Mouse (Mus musculus): ENCODE results near the gene Ptgfrn. TPM values are rescaled to one million over a fixed set of nuclear protein-coding genes. Genes with fewer than 3 reads are reported as not detected.

The Ptgfrn gene
- total RNA-seq, 1 experiment from 2014 or later, result not detected

GRCm38 (mm10) chr3:101047586-101048275 lies 62.3 kb downstream of the Ptgfrn start:
- no peak for ATAC-seq (replicated peaks; ENCODE audit: low read depth, poor library complexity, severe bottlenecking)

DNA sequence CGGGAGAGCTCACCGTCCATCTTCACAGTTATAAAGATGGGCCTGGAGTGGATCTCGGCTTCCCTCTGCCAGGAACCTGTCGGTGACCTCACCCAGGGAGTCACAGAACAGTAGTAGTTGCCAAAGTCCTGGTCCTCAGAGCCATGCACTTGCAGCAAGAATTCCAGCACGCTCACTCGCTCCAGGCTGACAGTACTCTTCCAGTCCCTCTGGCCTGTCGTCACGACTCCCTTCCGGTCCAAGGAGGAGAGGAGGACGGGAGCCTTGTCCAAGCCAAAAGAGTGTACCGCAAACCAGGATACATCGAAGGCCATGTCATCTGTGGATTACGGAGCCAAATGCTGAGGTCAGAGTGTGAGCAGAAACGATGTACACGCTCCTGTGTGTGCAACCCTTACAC lies 64.6 kb downstream of the Ptgfrn start:
- ATAC-seq (replicated peaks; ENCODE audit: low read depth, poor library complexity, severe bottlenecking), result no peak

DNA sequence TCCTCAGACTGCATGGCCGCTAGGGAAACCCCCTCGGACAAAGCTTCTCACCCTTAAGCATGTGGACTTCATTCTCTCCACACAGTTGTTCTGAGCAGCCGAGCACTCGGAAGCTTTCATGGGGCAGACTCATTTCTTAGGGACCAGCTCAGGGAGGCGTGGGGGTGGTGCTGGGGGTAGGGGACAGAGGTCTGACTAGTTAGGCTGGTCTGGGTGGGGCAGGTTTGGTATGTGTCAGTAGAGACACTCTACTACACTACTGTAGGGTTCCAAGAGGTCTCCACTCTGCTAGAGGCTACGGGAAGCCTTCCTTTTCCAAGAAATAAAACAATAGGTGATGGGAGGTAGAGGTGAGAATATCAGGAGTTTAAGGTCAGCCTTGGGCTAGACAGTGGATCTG lies 65.4 kb downstream of the Ptgfrn start:
- ATAC-seq (replicated peaks; ENCODE audit: low read depth, poor library complexity, severe bottlenecking), result no peak

DNA sequence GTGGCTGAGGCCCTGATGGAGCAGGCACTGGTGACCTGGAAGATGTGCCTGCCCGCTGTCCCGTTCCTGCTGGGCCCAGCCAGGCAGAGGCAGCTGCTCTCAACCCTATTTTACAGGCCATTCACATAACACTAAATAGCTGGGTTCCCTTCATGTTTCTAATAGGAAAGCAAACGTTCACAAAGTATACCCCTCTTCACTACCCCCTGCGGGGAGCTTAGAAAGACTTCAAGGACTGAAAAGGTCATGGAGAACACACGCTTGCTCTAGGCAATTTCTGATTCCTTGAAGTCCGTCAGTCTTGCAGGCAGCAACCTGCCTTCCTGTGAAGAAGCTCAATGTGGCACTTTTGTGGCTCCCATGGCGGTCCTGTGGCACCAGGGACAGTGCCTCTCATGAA lies 68.1 kb downstream of the Ptgfrn start:
- no peak for ATAC-seq (replicated peaks; ENCODE audit: low read depth, poor library complexity, severe bottlenecking)

- 0 out of 2 replicates have a peak, but pooled peaks have one; percentile 24 for ATAC-seq (replicated peaks; ENCODE audit: low read depth, poor library complexity, severe bottlenecking)
Observed at GRCm38 (mm10) chr3:101037984-101038545, 72.0 kb downstream of the Ptgfrn start.

DNA sequence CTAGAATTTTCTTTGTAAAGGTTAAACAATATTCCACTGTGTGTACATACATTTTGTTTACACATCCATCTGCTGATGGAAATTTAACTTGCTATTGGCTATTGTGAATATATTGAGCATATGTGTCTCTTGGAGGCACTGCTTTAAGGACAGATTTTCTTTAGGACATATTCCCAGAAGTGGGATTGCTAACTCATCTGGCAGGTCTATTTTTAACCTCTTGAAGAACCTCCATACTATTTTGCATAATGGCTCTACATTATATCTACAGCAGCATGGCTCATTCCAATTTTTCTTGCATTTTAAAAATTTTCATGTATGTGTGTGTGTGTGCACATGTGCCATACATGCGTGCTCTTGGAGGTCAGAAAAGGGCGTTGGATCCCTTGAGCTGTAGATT lies 74.1 kb downstream of the Ptgfrn start:
- ATAC-seq (replicated peaks; ENCODE audit: low read depth, poor library complexity, severe bottlenecking), result no peak

- no peak for ATAC-seq (replicated peaks; ENCODE audit: low read depth, poor library complexity, severe bottlenecking)
Observed at GRCm38 (mm10) chr3:101034509-101034908, 75.6 kb downstream of the Ptgfrn start.

DNA sequence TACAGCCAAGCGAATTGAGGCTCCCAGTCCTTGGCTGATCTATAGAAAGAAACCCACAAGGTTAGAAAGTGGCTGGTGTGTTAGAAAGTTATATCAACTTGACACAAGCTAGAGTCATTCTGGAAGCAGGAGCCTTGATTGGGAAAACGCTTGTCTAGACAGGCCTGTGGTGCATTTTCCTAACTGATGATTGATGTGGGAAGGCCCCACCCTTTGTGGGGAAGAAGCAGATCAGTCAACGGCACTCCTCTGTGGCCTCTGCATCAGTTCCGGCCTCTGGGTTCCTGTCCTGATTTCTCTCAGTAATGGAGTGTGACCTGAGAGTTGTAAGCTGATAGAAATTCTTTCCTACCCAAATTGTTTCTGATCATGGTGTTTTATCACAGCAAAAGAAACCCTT lies 76.4 kb downstream of the Ptgfrn start:
- ATAC-seq (replicated peaks; ENCODE audit: low read depth, poor library complexity, severe bottlenecking), result peak; percentile 49

- 0 out of 2 replicates have a peak, but pooled peaks have one; percentile 27 for ATAC-seq (replicated peaks; ENCODE audit: low read depth, poor library complexity, severe bottlenecking)
Observed at GRCm38 (mm10) chr3:101031456-101032142, 78.5 kb downstream of the Ptgfrn start.

DNA sequence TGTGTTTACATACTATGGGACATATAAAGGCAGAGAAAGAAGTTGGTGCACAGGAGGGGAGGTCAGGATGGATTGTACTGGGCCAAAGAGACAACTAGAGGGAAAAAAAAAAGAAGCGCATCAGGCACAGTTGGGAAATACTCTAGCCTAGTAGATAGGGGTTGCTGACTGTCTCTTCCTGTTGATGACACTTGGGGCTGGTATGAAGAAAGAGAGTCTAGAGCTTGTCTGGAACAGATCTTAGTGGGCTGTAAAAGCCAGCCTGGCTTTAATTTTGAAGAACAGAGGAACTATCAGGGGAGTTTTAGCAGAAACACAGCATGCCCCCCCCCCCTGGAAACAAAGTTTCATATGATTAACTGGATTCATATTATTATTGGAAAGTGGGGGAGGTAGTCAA lies 79.4 kb downstream of the Ptgfrn start:
- peak; percentile 60; the same call in 1 of the 2 replicates for ATAC-seq (replicated peaks; ENCODE audit: low read depth, poor library complexity, severe bottlenecking)

- ATAC-seq (replicated peaks; ENCODE audit: low read depth, poor library complexity, severe bottlenecking), result 0 out of 2 replicates have a peak, but pooled peaks have one; percentile 23
Observed at GRCm38 (mm10) chr3:101029339-101029738, 80.7 kb downstream of the Ptgfrn start, which contains the start of gene Cd101. Gene Cd101, minus strand, starts transcription at chr3:101029556.

GRCm38 (mm10) chr3:101026741-101027140 lies 83.3 kb downstream of the Ptgfrn start:
- no peak for ATAC-seq (replicated peaks; ENCODE audit: low read depth, poor library complexity, severe bottlenecking)

DNA sequence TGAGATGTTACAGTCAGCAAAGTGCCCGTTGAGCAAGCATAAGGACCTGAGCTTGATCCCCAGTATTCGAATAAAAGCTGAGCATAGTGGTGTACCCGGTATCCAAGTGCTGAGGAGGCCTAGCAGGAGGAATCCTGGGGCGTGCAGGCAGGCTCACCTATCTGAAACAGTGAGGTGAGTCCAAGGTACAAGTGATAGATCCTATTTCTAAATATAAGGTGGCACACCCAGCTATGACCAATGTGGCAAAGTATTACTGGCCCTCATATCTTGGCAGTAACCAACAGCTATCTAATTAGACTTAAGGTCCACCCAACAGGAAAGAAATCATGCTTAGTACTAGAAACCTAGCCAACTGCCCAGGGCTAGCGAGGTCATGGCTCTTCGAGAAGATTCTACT lies 87.1 kb downstream of the Ptgfrn start:
- no peak for ATAC-seq (replicated peaks; ENCODE audit: low read depth, poor library complexity, severe bottlenecking)

DNA sequence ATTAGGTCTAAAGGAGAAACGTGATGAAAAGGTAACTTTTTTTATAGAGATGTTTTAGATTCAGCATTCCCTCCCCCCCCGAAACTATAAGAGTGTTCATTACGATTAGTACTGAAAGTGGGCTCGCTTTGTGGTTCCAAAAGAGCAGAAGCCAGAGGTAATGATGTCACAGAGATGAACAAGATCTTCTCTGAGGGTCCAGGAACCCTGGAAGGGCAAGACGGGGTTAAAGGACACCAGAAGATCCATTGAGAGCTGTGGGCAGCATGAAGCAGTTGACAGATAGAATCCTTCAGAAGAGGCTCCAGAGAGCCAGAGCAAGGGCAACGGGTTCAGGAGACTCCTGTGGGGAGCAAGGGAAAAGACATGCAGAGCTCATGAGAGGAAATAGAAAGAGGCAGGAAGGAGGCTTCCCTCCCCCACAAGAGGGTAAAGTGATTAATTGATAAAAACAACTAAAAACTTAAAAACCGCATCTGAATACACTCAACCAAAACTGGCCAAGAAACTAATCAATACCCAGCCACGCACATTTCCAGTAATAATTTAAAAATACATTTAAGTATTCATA lies 88.5 kb downstream of the Ptgfrn start:
- no peak for ATAC-seq (replicated peaks; ENCODE audit: low read depth, poor library complexity, severe bottlenecking)

GRCm38 (mm10) chr3:101021073-101021472 lies 89.0 kb downstream of the Ptgfrn start:
- no peak for ATAC-seq (replicated peaks; ENCODE audit: low read depth, poor library complexity, severe bottlenecking)

DNA sequence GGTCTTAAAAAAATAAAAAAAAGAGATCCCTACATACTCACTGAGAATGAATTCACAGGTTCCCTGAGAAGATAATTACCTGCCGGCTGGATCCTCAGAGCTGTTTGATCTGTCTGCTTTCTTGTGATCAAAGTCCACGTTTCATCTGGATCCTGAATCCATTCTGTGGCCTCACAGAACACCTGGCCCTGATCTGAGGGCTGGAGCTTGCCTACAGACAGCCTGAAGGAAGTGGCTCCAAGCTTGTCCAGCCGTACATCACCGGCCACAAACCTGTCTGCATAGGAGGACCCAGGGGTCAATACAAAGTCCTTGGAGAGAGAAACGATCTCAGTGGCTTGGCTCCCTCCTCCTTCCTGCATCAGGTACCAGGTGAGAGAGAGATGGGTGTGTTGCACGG lies 91.6 kb downstream of the Ptgfrn start:
- no peak for ATAC-seq (replicated peaks; ENCODE audit: low read depth, poor library complexity, severe bottlenecking)

DNA sequence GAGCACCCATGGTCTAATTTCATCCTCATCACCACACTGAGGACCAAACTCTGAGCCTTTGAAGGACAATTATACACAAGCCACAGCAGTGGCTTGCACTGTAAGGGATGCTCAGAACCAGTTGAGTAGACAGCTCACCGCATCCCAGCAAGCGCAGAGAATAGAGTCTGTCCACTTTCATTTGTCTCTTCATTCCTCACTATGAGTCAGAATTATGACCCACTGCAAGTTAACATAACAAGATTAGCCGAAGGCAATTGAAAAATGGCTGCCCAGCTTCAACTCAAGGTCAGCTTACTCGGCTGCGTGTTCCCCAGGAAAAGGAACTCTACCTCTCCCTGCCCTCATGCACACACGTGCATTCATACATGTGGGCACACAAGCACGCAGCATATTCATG lies 94.0 kb downstream of the Ptgfrn start:
- no peak for ATAC-seq (replicated peaks; ENCODE audit: low read depth, poor library complexity, severe bottlenecking)

DNA sequence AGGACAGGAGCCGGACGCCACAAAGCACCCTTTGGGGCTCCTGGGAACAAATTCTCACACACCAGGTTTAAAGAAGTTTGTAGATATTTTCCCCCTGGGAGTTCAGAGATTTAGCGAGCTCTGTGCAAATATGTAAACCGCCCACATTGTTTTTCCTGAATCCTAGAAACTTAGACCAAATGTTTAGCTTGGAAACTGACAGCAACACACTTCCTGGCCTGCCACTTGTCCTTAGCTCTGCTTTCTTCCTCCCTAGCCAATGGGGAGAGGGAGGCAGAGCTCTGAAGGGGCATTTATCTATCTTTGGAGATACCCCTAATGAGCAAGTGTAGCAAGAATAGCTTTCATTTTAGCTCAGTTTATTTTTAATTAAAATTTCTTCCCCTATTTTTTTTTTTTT lies 94.8 kb downstream of the Ptgfrn start:
- no peak for ATAC-seq (replicated peaks; ENCODE audit: low read depth, poor library complexity, severe bottlenecking)

DNA sequence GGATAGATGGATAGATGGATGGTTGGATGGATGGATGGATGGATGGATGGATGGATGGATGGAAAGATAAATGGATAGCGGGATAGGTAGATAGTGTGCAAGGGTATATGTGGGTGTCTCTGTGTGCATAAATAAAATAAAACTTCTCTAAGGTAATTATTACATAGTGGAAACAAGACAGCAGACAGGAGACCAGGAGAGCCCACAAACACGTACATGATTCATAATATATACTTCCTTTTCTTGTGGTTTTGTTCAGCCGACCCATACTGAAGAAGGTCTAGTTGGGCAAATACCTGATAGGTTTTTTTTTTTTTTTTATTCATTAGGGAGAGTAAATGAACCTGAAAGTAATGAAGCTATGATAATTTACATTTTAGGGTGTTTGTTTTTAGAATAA lies 96.5 kb downstream of the Ptgfrn start:
- ATAC-seq (replicated peaks; ENCODE audit: low read depth, poor library complexity, severe bottlenecking), result no peak

DNA sequence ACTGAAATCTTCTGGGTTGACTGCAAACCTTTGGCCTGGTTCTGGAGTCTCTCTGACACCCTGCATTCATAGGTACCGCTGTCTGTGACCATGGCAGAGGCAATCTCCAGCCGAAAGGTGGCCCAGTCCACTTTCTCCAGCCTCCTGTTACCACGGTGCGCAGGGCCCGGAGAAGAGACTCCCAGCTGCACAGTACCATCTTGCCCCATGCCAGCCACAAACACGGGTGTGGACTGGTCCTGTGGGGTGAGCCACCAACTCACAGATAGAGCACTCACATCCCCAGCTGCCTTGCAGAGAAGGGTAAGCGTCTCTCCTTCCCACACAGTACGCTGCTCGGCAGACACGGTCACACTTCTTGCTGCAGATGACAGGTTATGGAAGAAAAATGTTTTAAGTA lies 97.1 kb downstream of the Ptgfrn start:
- ATAC-seq (replicated peaks; ENCODE audit: low read depth, poor library complexity, severe bottlenecking), result no peak

DNA sequence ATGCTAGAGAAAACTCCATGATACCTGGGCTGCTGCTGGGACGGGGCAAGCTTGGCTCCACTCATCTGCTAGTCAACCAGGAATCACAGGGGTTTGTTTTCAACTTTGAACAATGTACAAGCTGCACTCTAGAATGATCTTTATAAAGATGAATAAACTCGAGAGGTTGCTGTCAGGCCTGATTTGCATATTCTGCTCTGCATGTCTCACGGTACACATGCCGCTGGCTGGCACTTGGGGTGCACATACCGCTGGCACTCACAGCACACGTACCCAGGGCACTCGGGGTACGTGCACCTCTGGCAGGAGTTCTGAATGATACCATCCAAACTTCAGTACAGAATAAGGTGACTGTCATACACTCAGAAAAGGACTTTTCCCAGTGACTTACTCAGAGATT lies 97.5 kb downstream of the Ptgfrn start:
- ATAC-seq (replicated peaks; ENCODE audit: low read depth, poor library complexity, severe bottlenecking), result no peak
